Mouse (Mus musculus): ENCODE data around the gene Lrrc41. TPM values are rescaled to one million over a fixed set of nuclear protein-coding genes. Genes with fewer than 3 reads are reported as not detected.

Lrrc41 gene
- polyA plus RNA-seq (2015; fragmentation: Illumina TruSeq; extraction: RNeasy Lipid Tissue Mini Kit (QIAGEN cat#74804); ENCODE audit: low read depth, low replicate concordance) = 27.0 TPM

GRCm38 (mm10) chr4:116074861-116075620, at the start of gene Lrrc41, which contains the start of gene Uqcrh:
Lrrc41 (plus strand) TSS chr4:116075269.
Uqcrh (minus strand) TSS chr4:116075071.

GRCm38 (mm10) chr4:116053399-116053961, 21.6 kb upstream of the Lrrc41 start, which contains the start of gene Nsun4:
Nsun4 (minus strand) TSS chr4:116053876.

GRCm38 (mm10) chr4:116123602-116124519, 48.8 kb downstream of the Lrrc41 start, which contains the start of the genes Rad54l and Pomgnt1:
Rad54l (minus strand) TSS chr4:116123690.
Pomgnt1 (plus strand) TSS chr4:116123840.

Other genes starting within 250 kb of the Lrrc41 start
- gene Mob3c, start 247.2 kb upstream of the Lrrc41 start, polyA plus RNA-seq (2015; fragmentation: Illumina TruSeq; extraction: RNeasy Lipid Tissue Mini Kit (QIAGEN cat#74804); ENCODE audit: low read depth, low replicate concordance) = 4.1 TPM
- gene Mknk1, start 236.1 kb upstream of the Lrrc41 start, polyA plus RNA-seq (2015; fragmentation: Illumina TruSeq; extraction: RNeasy Lipid Tissue Mini Kit (QIAGEN cat#74804); ENCODE audit: low read depth, low replicate concordance) = 33.0 TPM
- 0.28 TPM for gene Kncn, start 190.9 kb upstream of the Lrrc41 start, polyA plus RNA-seq (2015; fragmentation: Illumina TruSeq; extraction: RNeasy Lipid Tissue Mini Kit (QIAGEN cat#74804); ENCODE audit: low read depth, low replicate concordance)
- 0.28 TPM for gene 6430628N08Rik, start 184.6 kb upstream of the Lrrc41 start, polyA plus RNA-seq (2015; fragmentation: Illumina TruSeq; extraction: RNeasy Lipid Tissue Mini Kit (QIAGEN cat#74804); ENCODE audit: low read depth, low replicate concordance)
- 0.31 TPM for gene Dmbx1, start 135.3 kb upstream of the Lrrc41 start, polyA plus RNA-seq (2015; fragmentation: Illumina TruSeq; extraction: RNeasy Lipid Tissue Mini Kit (QIAGEN cat#74804); ENCODE audit: low read depth, low replicate concordance)
- 71.7 TPM for gene Faah, start 57.3 kb upstream of the Lrrc41 start, polyA plus RNA-seq (2015; fragmentation: Illumina TruSeq; extraction: RNeasy Lipid Tissue Mini Kit (QIAGEN cat#74804); ENCODE audit: low read depth, low replicate concordance)
- 12.3 TPM for gene Nsun4, start 21.4 kb upstream of the Lrrc41 start, polyA plus RNA-seq (2015; fragmentation: Illumina TruSeq; extraction: RNeasy Lipid Tissue Mini Kit (QIAGEN cat#74804); ENCODE audit: low read depth, low replicate concordance)
- 1,361 TPM for gene Uqcrh, start 198 bp upstream of the Lrrc41 start, polyA plus RNA-seq (2015; fragmentation: Illumina TruSeq; extraction: RNeasy Lipid Tissue Mini Kit (QIAGEN cat#74804); ENCODE audit: low read depth, low replicate concordance)
- 0.70 TPM for gene Rad54l, start 48.4 kb downstream of the Lrrc41 start, polyA plus RNA-seq (2015; fragmentation: Illumina TruSeq; extraction: RNeasy Lipid Tissue Mini Kit (QIAGEN cat#74804); ENCODE audit: low read depth, low replicate concordance)
- gene Pomgnt1, start 48.6 kb downstream of the Lrrc41 start, polyA plus RNA-seq (2015; fragmentation: Illumina TruSeq; extraction: RNeasy Lipid Tissue Mini Kit (QIAGEN cat#74804); ENCODE audit: low read depth, low replicate concordance) = 75.8 TPM
- gene Lurap1, start 76.1 kb downstream of the Lrrc41 start, polyA plus RNA-seq (2015; fragmentation: Illumina TruSeq; extraction: RNeasy Lipid Tissue Mini Kit (QIAGEN cat#74804); ENCODE audit: low read depth, low replicate concordance) = 12.5 TPM
- gene Tspan1, start 92.3 kb downstream of the Lrrc41 start, polyA plus RNA-seq (2015; fragmentation: Illumina TruSeq; extraction: RNeasy Lipid Tissue Mini Kit (QIAGEN cat#74804); ENCODE audit: low read depth, low replicate concordance) = not detected
- not detected for gene 1700042G07Rik, start 98.1 kb downstream of the Lrrc41 start, polyA plus RNA-seq (2015; fragmentation: Illumina TruSeq; extraction: RNeasy Lipid Tissue Mini Kit (QIAGEN cat#74804); ENCODE audit: low read depth, low replicate concordance)
- not detected for gene Gm49337, start 98.1 kb downstream of the Lrrc41 start, polyA plus RNA-seq (2015; fragmentation: Illumina TruSeq; extraction: RNeasy Lipid Tissue Mini Kit (QIAGEN cat#74804); ENCODE audit: low read depth, low replicate concordance)
- gene Pik3r3, start 146.3 kb downstream of the Lrrc41 start, polyA plus RNA-seq (2015; fragmentation: Illumina TruSeq; extraction: RNeasy Lipid Tissue Mini Kit (QIAGEN cat#74804); ENCODE audit: low read depth, low replicate concordance) = 37.6 TPM